Mouse (Mus musculus): Measurements from ENCODE around the gene Aspm.
"Not testable (repeated sequence)": the region's sequence is repeated elsewhere in the genome, so short reads cannot be mapped to it uniquely, and the experiment has no call there.

The Aspm gene

GRCm38 (mm10) chr1:139454340-139455225 is at the start of gene Aspm:
TSS of gene Aspm (plus strand) at chr1:139454772.
- DNase-seq (ENCODE audit: low spot score in 2 of 2), result peak; percentile 80 to 88

- DNase-seq (ENCODE audit: low spot score in 2 of 2), result no peak
These were observed 48.8 kb upstream of the Aspm start for GRCm38 (mm10) chr1:139405766-139406165.

- no peak for DNase-seq (ENCODE audit: low spot score in 2 of 2)
These were observed 46.9 kb upstream of the Aspm start for GRCm38 (mm10) chr1:139407701-139408100.

- DNase-seq (ENCODE audit: low spot score in 2 of 2), result not testable (repeated sequence)
These were observed 42.2 kb upstream of the Aspm start for GRCm38 (mm10) chr1:139412365-139412764.

- no peak for DNase-seq (ENCODE audit: low spot score in 2 of 2)
These were observed 41.1 kb upstream of the Aspm start for GRCm38 (mm10) chr1:139413465-139413864.

GRCm38 (mm10) chr1:139421521-139421874 is 33.1 kb upstream of the Aspm start:
- DNase-seq (ENCODE audit: low spot score in 2 of 2), result no peak

GRCm38 (mm10) chr1:139421875-139422791 is 32.4 kb upstream of the Aspm start, which contains the start of gene Zbtb41:
TSS of gene Zbtb41 (plus strand) at chr1:139422288.
- peak; percentile 85 to 86 for DNase-seq (ENCODE audit: low spot score in 2 of 2)

GRCm38 (mm10) chr1:139422941-139423340 is 31.6 kb upstream of the Aspm start:
- DNase-seq (ENCODE audit: low spot score in 2 of 2), result peak in 1 of 2 experiments; percentile 4

GRCm38 (mm10) chr1:139423931-139424330 is 30.6 kb upstream of the Aspm start:
- DNase-seq (ENCODE audit: low spot score in 2 of 2), result no peak

- no peak for DNase-seq (ENCODE audit: low spot score in 2 of 2)
These were observed 29.6 kb upstream of the Aspm start for GRCm38 (mm10) chr1:139425006-139425405.

GRCm38 (mm10) chr1:139438373-139438772 is 16.2 kb upstream of the Aspm start:
- DNase-seq (ENCODE audit: low spot score in 2 of 2), result no peak

GRCm38 (mm10) chr1:139443103-139443502 is 11.5 kb upstream of the Aspm start:
- not testable (repeated sequence) for DNase-seq (ENCODE audit: low spot score in 2 of 2)

- no peak for DNase-seq (ENCODE audit: low spot score in 2 of 2)
These were observed 776 bp downstream of the Aspm start for GRCm38 (mm10) chr1:139455226-139455869.

- DNase-seq (ENCODE audit: low spot score in 2 of 2), result no peak
These were observed 6.2 kb downstream of the Aspm start for GRCm38 (mm10) chr1:139460807-139461206.

GRCm38 (mm10) chr1:139465936-139466335 is 11.4 kb downstream of the Aspm start:
- no peak for DNase-seq (ENCODE audit: low spot score in 2 of 2)

- no peak for DNase-seq (ENCODE audit: low spot score in 2 of 2)
These were observed 24.3 kb downstream of the Aspm start for GRCm38 (mm10) chr1:139478898-139479297.

GRCm38 (mm10) chr1:139480246-139480645 is 25.7 kb downstream of the Aspm start:
- DNase-seq (ENCODE audit: low spot score in 2 of 2), result no peak

GRCm38 (mm10) chr1:139481146-139481545 is 26.6 kb downstream of the Aspm start:
- no peak for DNase-seq (ENCODE audit: low spot score in 2 of 2)

GRCm38 (mm10) chr1:139494630-139495029 is 40.1 kb downstream of the Aspm start:
- no peak for DNase-seq (ENCODE audit: low spot score in 2 of 2)

GRCm38 (mm10) chr1:139495408-139495807 is 40.8 kb downstream of the Aspm start:
- no peak for DNase-seq (ENCODE audit: low spot score in 2 of 2)

- no peak for DNase-seq (ENCODE audit: low spot score in 2 of 2)
These were observed 41.6 kb downstream of the Aspm start for GRCm38 (mm10) chr1:139496212-139496611.

- DNase-seq (ENCODE audit: low spot score in 2 of 2), result no peak
These were observed 45.2 kb downstream of the Aspm start for GRCm38 (mm10) chr1:139499751-139500150.

All from urinary bladder, postnatal 36 days (tissue).